Mouse (Mus musculus): ENCODE data around the gene Lce3d. TPM values are rescaled to one million over a fixed set of nuclear protein-coding genes. Genes with fewer than 3 reads are reported as not detected.

Gene Lce3d
- not detected in 2 replicates for polyA plus RNA-seq (2015; fragmentation: Nextera tagmentation; extraction: Ambion mirVana)

- ATAC-seq (ENCODE audit: low read depth) = no peak
- no peaks in the 10 kb centered on the region for H3K36me3 ChIP-seq
These were observed at the start of gene Lce3d for GRCm38 (mm10) chr3:92957090-92957489. Lce3d (plus strand) TSS chr3:92957390.

GRCm38 (mm10) chr3:92907571-92907970 is 49.6 kb upstream of the Lce3d start:
- no peak overlapping the region for H3K4me2 ChIP-seq
- 31% methylated on average over 4 of the region's 4 CpGs for WGBS
- no peak overlapping the region for H3K9ac ChIP-seq
- no peaks in the 10 kb centered on the region for H3K4me1 ChIP-seq (replicated peaks)
- no peak for ATAC-seq (ENCODE audit: low read depth)
- H3K27ac ChIP-seq (replicated peaks) = no peak overlapping the region
- H3K4me3 ChIP-seq = no peak overlapping the region
- no peaks in the 10 kb centered on the region for H3K27me3 ChIP-seq
- H3K36me3 ChIP-seq = no peaks in the 10 kb centered on the region
- no peaks in the 10 kb centered on the region for H3K9me3 ChIP-seq

More at GRCm38 (mm10) chr3:92957090-92957489, at the start of gene Lce3d:
- no peaks in the 10 kb centered on the region for H3K4me1 ChIP-seq (replicated peaks)
- 90% methylated on average over 1 of the region's 1 CpGs for WGBS
- H3K27me3 ChIP-seq = no peaks in the 10 kb centered on the region
- no peak within 1 kb of the TSS for H3K9ac ChIP-seq
- no peak within 1 kb of the TSS for H3K4me3 ChIP-seq
- no peak within 1 kb of the TSS for H3K4me2 ChIP-seq
- no peaks in the 10 kb centered on the region for H3K9me3 ChIP-seq
- H3K27ac ChIP-seq (replicated peaks) = no peak within 1 kb of the TSS

GRCm38 (mm10) chr3:92920364-92920763 is 36.8 kb upstream of the Lce3d start:
- ATAC-seq (ENCODE audit: low read depth) = no peak
- Histone ChIP-seq H3K9ac (no peak overlapping the region), H3K27me3 (no peaks in the 10 kb centered on the region), H3K36me3 (no peaks in the 10 kb centered on the region), H3K4me2 (no peak overlapping the region), H3K4me1 (replicated peaks) (no peaks in the 10 kb centered on the region), H3K4me3 (no peak overlapping the region), H3K27ac (replicated peaks) (no peak overlapping the region), H3K9me3 (no peaks in the 10 kb centered on the region)
- WGBS = 59% methylated on average over 4 of the region's 4 CpGs

GRCm38 (mm10) chr3:92926130-92926529 is 31.1 kb upstream of the Lce3d start, which contains the start of gene Lce3a:
Lce3a (minus strand) TSS chr3:92926230.
- no peaks in the 10 kb centered on the region for H3K36me3 ChIP-seq
- no peak for ATAC-seq (ENCODE audit: low read depth)
- H3K9ac ChIP-seq = no peak within 1 kb of the TSS
- H3K4me1 ChIP-seq (replicated peaks) = no peaks in the 10 kb centered on the region
- no peak within 1 kb of the TSS for H3K4me2 ChIP-seq
- no peaks in the 10 kb centered on the region for H3K9me3 ChIP-seq
- no peaks in the 10 kb centered on the region for H3K27me3 ChIP-seq
- WGBS = 74% methylated on average over 2 of the region's 2 CpGs
- no peak within 1 kb of the TSS for H3K4me3 ChIP-seq
- no peak within 1 kb of the TSS for H3K27ac ChIP-seq (replicated peaks)

GRCm38 (mm10) chr3:92932679-92933078 is 24.5 kb upstream of the Lce3d start, which contains the start of gene Lce3b:
Lce3b (plus strand) TSS chr3:92932979.
- no peaks in the 10 kb centered on the region for H3K9me3 ChIP-seq
- no peaks in the 10 kb centered on the region for H3K4me1 ChIP-seq (replicated peaks)
- H3K27ac ChIP-seq (replicated peaks) = no peak within 1 kb of the TSS
- H3K9ac ChIP-seq = no peak within 1 kb of the TSS
- ATAC-seq (ENCODE audit: low read depth) = no peak
- no peak within 1 kb of the TSS for H3K4me2 ChIP-seq
- 71% methylated on average over 2 of the region's 2 CpGs for WGBS
- H3K4me3 ChIP-seq = no peak within 1 kb of the TSS
- H3K27me3 ChIP-seq = no peaks in the 10 kb centered on the region
- no peaks in the 10 kb centered on the region for H3K36me3 ChIP-seq

- H3K36me3 ChIP-seq = no peaks in the 10 kb centered on the region
- no peak within 1 kb of the TSS for H3K27ac ChIP-seq (replicated peaks)
- H3K9me3 ChIP-seq = no peaks in the 10 kb centered on the region
- WGBS = 74% methylated on average over 1 of the region's 1 CpGs
- no peaks in the 10 kb centered on the region for H3K27me3 ChIP-seq
- H3K4me3 ChIP-seq = no peak within 1 kb of the TSS
- no peak within 1 kb of the TSS for H3K4me2 ChIP-seq
- no peaks in the 10 kb centered on the region for H3K4me1 ChIP-seq (replicated peaks)
- no peak for ATAC-seq (ENCODE audit: low read depth)
- no peak within 1 kb of the TSS for H3K9ac ChIP-seq
These were observed 13.0 kb upstream of the Lce3d start, which contains the start of gene Lce3c for GRCm38 (mm10) chr3:92944186-92944585. Lce3c (plus strand) TSS chr3:92944486.

- Histone ChIP-seq H3K27me3 (no peaks in the 10 kb centered on the region), H3K27ac (replicated peaks) (no peak within 1 kb of the TSS), H3K36me3 (no peaks in the 10 kb centered on the region), H3K4me1 (replicated peaks) (no peaks in the 10 kb centered on the region), H3K9ac (no peak within 1 kb of the TSS), H3K4me3 (no peak within 1 kb of the TSS), H3K4me2 (no peak within 1 kb of the TSS), H3K9me3 (no peaks in the 10 kb centered on the region)
- ATAC-seq (ENCODE audit: low read depth) = no peak
- 89% methylated on average over 2 of the region's 2 CpGs for WGBS
These were observed 9.6 kb downstream of the Lce3d start, which contains the start of gene Lce3e for GRCm38 (mm10) chr3:92966761-92967160. Lce3e (plus strand) TSS chr3:92967061.

- H3K4me1 ChIP-seq (replicated peaks) = no peaks in the 10 kb centered on the region
- H3K27me3 ChIP-seq = no peaks in the 10 kb centered on the region
- WGBS = 87% methylated on average over 2 of the region's 2 CpGs
- H3K27ac ChIP-seq (replicated peaks) = no peak overlapping the region
- H3K9me3 ChIP-seq = no peaks in the 10 kb centered on the region
- H3K36me3 ChIP-seq = no peaks in the 10 kb centered on the region
- H3K9ac ChIP-seq = no peak overlapping the region
- no peak overlapping the region for H3K4me3 ChIP-seq
- ATAC-seq (ENCODE audit: low read depth) = no peak
- no peak overlapping the region for H3K4me2 ChIP-seq
These were observed 21.3 kb downstream of the Lce3d start for GRCm38 (mm10) chr3:92978484-92978883.

GRCm38 (mm10) chr3:92991926-92992325 is 34.7 kb downstream of the Lce3d start, which contains the start of gene Lce3f:
Lce3f (plus strand) TSS chr3:92992226.
- no peak within 1 kb of the TSS for H3K4me2 ChIP-seq
- H3K36me3 ChIP-seq = no peaks in the 10 kb centered on the region
- no peak for ATAC-seq (ENCODE audit: low read depth)

GRCm38 (mm10) chr3:92998691-92999090 is 41.5 kb downstream of the Lce3d start:
- Histone ChIP-seq H3K4me2 (no peak overlapping the region), H3K27me3 (no peaks in the 10 kb centered on the region), H3K9ac (no peak overlapping the region), H3K9me3 (no peaks in the 10 kb centered on the region), H3K27ac (replicated peaks) (no peak overlapping the region), H3K36me3 (no peaks in the 10 kb centered on the region), H3K4me3 (no peak overlapping the region), H3K4me1 (replicated peaks) (no peaks in the 10 kb centered on the region)
- WGBS = 7% methylated on average over 7 of the region's 7 CpGs
- ATAC-seq (ENCODE audit: low read depth) = peak; percentile 91

More at GRCm38 (mm10) chr3:92991926-92992325, 34.7 kb downstream of the Lce3d start, which contains the start of gene Lce3f:
- H3K4me1 ChIP-seq (replicated peaks) = no peaks in the 10 kb centered on the region
- H3K4me3 ChIP-seq = no peak within 1 kb of the TSS
- no peak within 1 kb of the TSS for H3K9ac ChIP-seq
- H3K27me3 ChIP-seq = no peaks in the 10 kb centered on the region
- H3K27ac ChIP-seq (replicated peaks) = no peak within 1 kb of the TSS
- no peaks in the 10 kb centered on the region for H3K9me3 ChIP-seq

GRCm38 (mm10) chr3:93000621-93001020 is 43.4 kb downstream of the Lce3d start:
- no peaks in the 10 kb centered on the region for H3K9me3 ChIP-seq
- H3K27me3 ChIP-seq = no peaks in the 10 kb centered on the region
- no peaks in the 10 kb centered on the region for H3K4me1 ChIP-seq (replicated peaks)
- 91% methylated on average over 3 of the region's 3 CpGs for WGBS
- no peaks in the 10 kb centered on the region for H3K36me3 ChIP-seq
- H3K4me2 ChIP-seq = no peak overlapping the region
- no peak overlapping the region for H3K9ac ChIP-seq
- H3K27ac ChIP-seq (replicated peaks) = no peak overlapping the region
- no peak for ATAC-seq (ENCODE audit: low read depth)
- H3K4me3 ChIP-seq = no peak overlapping the region

GRCm38 (mm10) chr3:93002843-93003242 is 45.7 kb downstream of the Lce3d start:
- H3K4me2 ChIP-seq = no peak overlapping the region
- no peaks in the 10 kb centered on the region for H3K4me1 ChIP-seq (replicated peaks)
- no peak overlapping the region for H3K27ac ChIP-seq (replicated peaks)
- WGBS = 66% methylated on average over 4 of the region's 4 CpGs
- no peak overlapping the region for H3K9ac ChIP-seq
- no peaks in the 10 kb centered on the region for H3K9me3 ChIP-seq
- no peak overlapping the region for H3K4me3 ChIP-seq
- H3K27me3 ChIP-seq = no peaks in the 10 kb centered on the region
- H3K36me3 ChIP-seq = no peaks in the 10 kb centered on the region
- ATAC-seq (ENCODE audit: low read depth) = no peak

All from neural tube, embryonic 13.5 days (tissue).